9 mouse cellular contexts compared by ENCODE assay signal in genomic region chr5:136051231-136052085, GRCm38 (mm10). TPM values are rescaled to one million over a fixed set of nuclear protein-coding genes. Genes with fewer than 3 reads are reported as not detected.
DNase-seq lines count a peak whose midpoint lies in the region; ATAC-seq and TF ChIP-seq lines count a peak whose summit lies in the region.
"Had no signal": no experiment of that assay in that cellular context is flagged by ENCODE, and none has a peak within 500 bp of the region (broad histone marks: within the 10 kb centered on the region; RNA-seq: fewer than 3 reads in every experiment).

No protein-coding gene starts in this region.

- no peak overlapping the region for H3K9ac ChIP-seq in liver, postnatal 0 days (replicated peaks)
- H3K9ac ChIP-seq in heart, embryonic 14.5 days (ENCODE audit: low read length): peak overlapping the region; percentile 7; the same call in 1 of the 2 replicates
- peak overlapping the region; percentile 41; the same call in 1 of the 2 replicates for H3K9ac ChIP-seq in kidney, embryonic 16.5 days (replicated peaks; ENCODE audit: low read length)
- no peak overlapping the region for H3K9ac ChIP-seq in midbrain, embryonic 13.5 days (replicated peaks)

- no peaks in the 10 kb centered on the region for H3K4me1 ChIP-seq in liver, postnatal 0 days (ENCODE audit: insufficient read depth)
- H3K4me1 ChIP-seq in heart, embryonic 14.5 days (ENCODE audit: control insufficient read depth in 2 of 2, insufficient read depth in 2 of 2, low read length in 2 of 2): peaks cover 12 to 13% of the 10 kb centered on the region in 2 experiments
- H3K4me1 ChIP-seq in kidney, embryonic 16.5 days (ENCODE audit: insufficient read depth, low read length): peaks cover 37% of the 10 kb centered on the region
- H3K4me1 ChIP-seq in midbrain, embryonic 13.5 days (replicated peaks): peaks cover 11% of the 10 kb centered on the region

- H3K4me3 ChIP-seq in liver, postnatal 0 days (ENCODE audit: low read depth, low read length): no peak overlapping the region
- no peak overlapping the region for H3K4me3 ChIP-seq in heart, embryonic 14.5 days (ENCODE audit: control insufficient read depth in 1 of 2, insufficient read depth in 1 of 2, low read depth in 1 of 2, low read length in 2 of 2)
- H3K4me3 ChIP-seq in kidney, embryonic 16.5 days (ENCODE audit: low read length): no peak overlapping the region
- H3K4me3 ChIP-seq in midbrain, embryonic 13.5 days (replicated peaks): no peak overlapping the region
- H3K4me3 ChIP-seq: layer of hippocampus, adult 2 months had no signal

- H3K4me2 ChIP-seq in liver, postnatal 0 days (ENCODE audit: low read depth, low read length): no peak overlapping the region
- peak overlapping the region; percentile 36 for H3K4me2 ChIP-seq in heart, embryonic 14.5 days (ENCODE audit: low read length)
- peak overlapping the region; percentile 27 for H3K4me2 ChIP-seq in kidney, embryonic 16.5 days (replicated peaks; ENCODE audit: low read depth, low read length)
- 0 out of 2 replicates have a peak overlapping the region, but pooled peaks have one; percentile 1 for H3K4me2 ChIP-seq in midbrain, embryonic 13.5 days (replicated peaks)

- H3K27ac ChIP-seq in liver, postnatal 0 days (ENCODE audit: low read depth): no peak overlapping the region
- peak overlapping the region; percentile 74 to 82 for H3K27ac ChIP-seq in heart, embryonic 14.5 days (replicated peaks in 1 of 2; ENCODE audit: control insufficient read depth in 1 of 2, insufficient read depth in 1 of 2, low read depth in 2 of 2, low read length in 2 of 2)
- peak overlapping the region; percentile 98 for H3K27ac ChIP-seq in kidney, embryonic 16.5 days (ENCODE audit: low read length)
- H3K27ac ChIP-seq in midbrain, embryonic 13.5 days: no peak overlapping the region
- H3K27ac ChIP-seq: layer of hippocampus, adult 2 months had no signal

- WGBS in liver, postnatal 0 days (ENCODE audit: insufficient replicate concordance): 31% methylated on average over 10 of the region's 10 CpGs
- WGBS in heart, embryonic 14.5 days: 5% methylated on average over 10 of the region's 10 CpGs
- WGBS in kidney, embryonic 16.5 days: 4% methylated on average over 10 of the region's 10 CpGs
- 7% methylated on average over 10 of the region's 10 CpGs for WGBS in midbrain, embryonic 13.5 days

- no peak for ATAC-seq in liver, postnatal 0 days
- peak; percentile 78 for ATAC-seq in heart, embryonic 14.5 days (ENCODE audit: insufficient number of reproducible peaks, insufficient read depth, low FRiP score, low read depth)
- ATAC-seq in kidney, embryonic 16.5 days (ENCODE audit: low FRiP score, low TSS enrichment): peak; percentile 96
- ATAC-seq in midbrain, embryonic 13.5 days: peak; percentile 70
- ATAC-seq in megakaryocyte, adult 5-6 weeks (ENCODE audit: poor library complexity, severe bottlenecking): no peak

- TF ChIP-seq EP300 in liver, postnatal 0 days (IDR thresholded peaks at IDR 0.05; ENCODE audit: low read depth): no peak

- H3K9me3 ChIP-seq in liver, postnatal 0 days (ENCODE audit: low read length): no peaks in the 10 kb centered on the region
- H3K9me3 ChIP-seq in heart, embryonic 14.5 days (ENCODE audit: control insufficient read depth, low read length): no peaks in the 10 kb centered on the region
- no peaks in the 10 kb centered on the region for H3K9me3 ChIP-seq in kidney, embryonic 16.5 days (ENCODE audit: low read length)
- H3K9me3 ChIP-seq in midbrain, embryonic 13.5 days: no peaks in the 10 kb centered on the region

- no peaks in the 10 kb centered on the region for H3K27me3 ChIP-seq in liver, postnatal 0 days (ENCODE audit: insufficient read depth, low read length)
- no peaks in the 10 kb centered on the region for H3K27me3 ChIP-seq in heart, embryonic 14.5 days (ENCODE audit: control insufficient read depth, insufficient read depth, low read length)
- H3K27me3 ChIP-seq in kidney, embryonic 16.5 days (ENCODE audit: insufficient read depth, low read length): no peaks in the 10 kb centered on the region
- H3K27me3 ChIP-seq in midbrain, embryonic 13.5 days: no peaks in the 10 kb centered on the region; the same call in 1 of the 2 replicates

- peak; percentile 29 for DNase-seq in liver
- no peak for DNase-seq in liver, postnatal 0 days
- peak; percentile 77 for DNase-seq in embryo, embryonic 11.5 days (ENCODE audit: low read depth, low spot score)
- DNase-seq in cerebellum, adult 9-10 months: no peak

- no peaks in the 10 kb centered on the region for H3K36me3 ChIP-seq in liver, postnatal 0 days (replicated peaks; ENCODE audit: insufficient read depth, low read length)
- H3K36me3 ChIP-seq in heart, embryonic 14.5 days (ENCODE audit: control insufficient read depth, insufficient read depth, low read length): no peaks in the 10 kb centered on the region
- no peaks in the 10 kb centered on the region for H3K36me3 ChIP-seq in kidney, embryonic 16.5 days (ENCODE audit: insufficient read depth, low read length)
- no peaks in the 10 kb centered on the region for H3K36me3 ChIP-seq in midbrain, embryonic 13.5 days

- no peak for TF ChIP-seq CTCF in liver, postnatal 0 days (IDR thresholded peaks at IDR 0.05; ENCODE audit: low read depth)

RNA-seq across cellular contexts. Expression of gene Upk3bl, which starts 2.8 kb away (rescaled TPM):
- not detected in 2 replicates for polyA plus RNA-seq in liver, postnatal 0 days (2015; fragmentation: Nextera tagmentation; extraction: Ambion mirVana)
- 0.46 TPM in 1 of 2 replicates, not detected in the other for polyA plus RNA-seq in heart, embryonic 14.5 days (2014; fragmentation: Nextera tagmentation; extraction: Ambion mirVana)
- 2.2 and 3.6 TPM in 2 replicates for polyA plus RNA-seq in kidney, embryonic 16.5 days (2015; fragmentation: Nextera tagmentation; extraction: Ambion mirVana)
- polyA plus RNA-seq in midbrain, embryonic 13.5 days (2015; fragmentation: Nextera tagmentation; extraction: Ambion mirVana): not detected in 2 replicates
- not detected in 2 replicates for total RNA-seq in megakaryocyte, adult 5-6 weeks (2015)
- not detected in 2 replicates for total RNA-seq in megakaryocyte, adult 5-6 weeks (2017)
- total RNA-seq: layer of hippocampus, adult 2 months had no signal

RNA-seq across cellular contexts. Expression of gene Upk3b, which starts 13.2 kb away (rescaled TPM):
- 4.0 and 4.7 TPM in 2 replicates for polyA plus RNA-seq in liver, postnatal 0 days (2015; fragmentation: Nextera tagmentation; extraction: Ambion mirVana)
- polyA plus RNA-seq in heart, embryonic 14.5 days (2014; fragmentation: Nextera tagmentation; extraction: Ambion mirVana): 22.5 and 35.4 TPM in 2 replicates
- 3.6 and 6.1 TPM in 2 replicates for polyA plus RNA-seq in kidney, embryonic 16.5 days (2015; fragmentation: Nextera tagmentation; extraction: Ambion mirVana)
- 0.05 TPM in 1 of 2 replicates, not detected in the other for polyA plus RNA-seq in midbrain, embryonic 13.5 days (2015; fragmentation: Nextera tagmentation; extraction: Ambion mirVana)
- not detected in 2 replicates for total RNA-seq in megakaryocyte, adult 5-6 weeks (2015)
- not detected in 2 replicates for total RNA-seq in megakaryocyte, adult 5-6 weeks (2017)
- total RNA-seq: layer of hippocampus, adult 2 months had no signal

RNA-seq across cellular contexts. Expression of gene Rasa4, which starts 32.3 kb away (rescaled TPM):
- polyA plus RNA-seq in liver, postnatal 0 days (2015; fragmentation: Nextera tagmentation; extraction: Ambion mirVana): 2.1 TPM in 2 replicates
- polyA plus RNA-seq in heart, embryonic 14.5 days (2014; fragmentation: Nextera tagmentation; extraction: Ambion mirVana): 1.3 and 1.8 TPM in 2 replicates
- 15.9 and 18.5 TPM in 2 replicates for polyA plus RNA-seq in kidney, embryonic 16.5 days (2015; fragmentation: Nextera tagmentation; extraction: Ambion mirVana)
- 13.7 and 16.4 TPM in 2 replicates for polyA plus RNA-seq in midbrain, embryonic 13.5 days (2015; fragmentation: Nextera tagmentation; extraction: Ambion mirVana)
- 36.2 and 40.9 TPM in 2 replicates for total RNA-seq in megakaryocyte, adult 5-6 weeks (2015)
- 26.0 and 33.8 TPM in 2 replicates for total RNA-seq in megakaryocyte, adult 5-6 weeks (2017)

RNA-seq across cellular contexts. Expression of gene Dtx2, which starts 56.9 kb away (rescaled TPM):
- 4.8 and 4.9 TPM in 2 replicates for polyA plus RNA-seq in liver, postnatal 0 days (2015; fragmentation: Nextera tagmentation; extraction: Ambion mirVana)
- 16.8 and 17.4 TPM in 2 replicates for polyA plus RNA-seq in heart, embryonic 14.5 days (2014; fragmentation: Nextera tagmentation; extraction: Ambion mirVana)
- 32.9 and 36.3 TPM in 2 replicates for polyA plus RNA-seq in kidney, embryonic 16.5 days (2015; fragmentation: Nextera tagmentation; extraction: Ambion mirVana)
- polyA plus RNA-seq in midbrain, embryonic 13.5 days (2015; fragmentation: Nextera tagmentation; extraction: Ambion mirVana): 28.5 and 28.8 TPM in 2 replicates
- 26.3 and 30.3 TPM in 2 replicates for total RNA-seq in megakaryocyte, adult 5-6 weeks (2015)
- total RNA-seq in megakaryocyte, adult 5-6 weeks (2017): 10.9 and 12.4 TPM in 2 replicates

Comparison
In these comparisons a context has a peak if more than half of its experiments do, and no peak if none do; other contexts are left out.
1. DNase-seq: peak in liver (single experiment) and embryo, embryonic 11.5 days (single experiment); none in liver, postnatal 0 days (single experiment) and cerebellum, adult 9-10 months (single experiment).
2. ATAC-seq: peak in heart, embryonic 14.5 days (single experiment), kidney, embryonic 16.5 days (single experiment) and midbrain, embryonic 13.5 days (single experiment); none in liver, postnatal 0 days (single experiment) and megakaryocyte, adult 5-6 weeks (single experiment).
3. H3K27ac ChIP-seq: peak in heart, embryonic 14.5 days (2 of 2) and kidney, embryonic 16.5 days (single experiment); none in liver, postnatal 0 days (single experiment) and midbrain, embryonic 13.5 days (single experiment).
4. H3K9ac ChIP-seq: peak in heart, embryonic 14.5 days (single experiment) and kidney, embryonic 16.5 days (single experiment); none in liver, postnatal 0 days (single experiment) and midbrain, embryonic 13.5 days (single experiment).